Mouse (Mus musculus) stomach, postnatal 0 days (tissue): ENCODE results near the gene Plppr3. TPM values are rescaled to one million over a fixed set of nuclear protein-coding genes. Genes with fewer than 3 reads are reported as not detected.

ENCODE experiments used
- ATAC-seq: fragments of 200-750 bp; cut with Nextera tagmentation; 2 replicates; pipeline ENCODE4 v1.8.0; 2017; ENCODE audit not compliant: low FRiP score, low TSS enrichment
- DNase-seq: peaks from one replicate; pipeline ENCODE4 v3.0.0-alpha.2; 2016; ENCODE audit warnings: low spot score
- H3K27ac ChIP-seq: fragments of 300-500 bp; sonication (generic); replicated peaks from 2 replicates; pipeline ENCODE4 v1.5.1; 2014; ENCODE audit warnings: mild to moderate bottlenecking, control low read depth
- H3K27me3 ChIP-seq: fragments of 300-500 bp; sonication (generic); 2 replicates; pipeline ENCODE4 v1.6.1; 2014; ENCODE audit warnings: low read length; ENCODE audit not compliant: control insufficient read depth, insufficient read depth
- H3K36me3 ChIP-seq: fragments of 300-500 bp; sonication (generic); 2 replicates; pipeline ENCODE4 v1.6.1; 2014; ENCODE audit warnings: low read length, mixed read lengths; ENCODE audit not compliant: control insufficient read depth, insufficient read depth
- H3K4me1 ChIP-seq: fragments of 300-500 bp; sonication (generic); replicated peaks from 2 replicates; pipeline ENCODE4 v1.6.1; 2014; ENCODE audit warnings: antibody characterized with exemption; ENCODE audit not compliant: control insufficient read depth, insufficient read depth
- H3K4me2 ChIP-seq: fragments of 300-500 bp; sonication (generic); replicated peaks from 2 replicates; pipeline ENCODE4 v1.6.1; 2014; ENCODE audit warnings: low read depth, mild to moderate bottlenecking, control low read depth, moderate library complexity
- H3K4me3 ChIP-seq: fragments of 300-500 bp; sonication (generic); 2 replicates; pipeline ENCODE4 v1.5.1; 2014; ENCODE audit warnings: low read depth, low read length, control low read depth
- H3K9ac ChIP-seq: fragments of 300-500 bp; sonication (generic); 2 replicates; pipeline ENCODE4 v1.6.1; 2014; ENCODE audit warnings: mild to moderate bottlenecking, low read length, control low read depth, mixed read lengths
- H3K9me3 ChIP-seq: fragments of 300-500 bp; sonication (generic); 2 replicates; pipeline ENCODE4 v1.6.1; 2016; ENCODE audit warnings: low read length; ENCODE audit not compliant: control insufficient read depth
- CTCF ChIP-seq: IDR thresholded peaks from 2 replicates; pipeline ENCODE4 v1.5.1; 2016; ENCODE audit warnings: antibody characterized with exemption, low read depth, mild to moderate bottlenecking, moderate library complexity
- EP300 ChIP-seq: optimal IDR thresholded peaks from 2 replicates; pipeline ENCODE3; 2016; ENCODE audit warnings: antibody characterized with exemption
- WGBS: fragments of 180-500 bp; shearing (Covaris S2); extraction: QIAGEN DNeasy Blood & Tissue Kit; methylation state at CpG from one replicate; pipeline ENCODE4 v1.1.7; 2014; 5-methylcytosine and 5-hydroxymethylcytosine counted together
- polyA plus RNA-seq: library from polyadenylated mRNA; unstranded; fragments of >200 nt; fragmentation: Nextera tagmentation; extraction: Ambion mirVana; gene quantifications from 2 replicates; pipeline ENCODE4 v1.2.1, GENCODE M21; 2015

The Plppr3 gene
- polyA plus RNA-seq, 1 experiment from 2014 or later, result 5.5 TPM

- ATAC-seq (no peak), DNase-seq (no peak)
- Histone ChIP-seq H3K9ac (no peak overlapping the region; the same call in 1 of the 2 replicates), H3K4me1 (no peaks in the 10 kb centered on the region; the same call in none of the 2 replicates), H3K27me3 (no peaks in the 10 kb centered on the region), H3K4me2 (no peak overlapping the region), H3K9me3 (no peaks in the 10 kb centered on the region), H3K36me3 (no peaks in the 10 kb centered on the region), H3K27ac (no peak overlapping the region), H3K4me3 (no peak overlapping the region)
- no peak for TF ChIP-seq EP300
- no peak for TF ChIP-seq CTCF
- WGBS, result 46% methylated on average over 3 of the region's 4 CpGs
Measured at GRCm38 (mm10) chr10:79884446-79884845, 10.0 kb upstream of the Plppr3 start.

DNA sequence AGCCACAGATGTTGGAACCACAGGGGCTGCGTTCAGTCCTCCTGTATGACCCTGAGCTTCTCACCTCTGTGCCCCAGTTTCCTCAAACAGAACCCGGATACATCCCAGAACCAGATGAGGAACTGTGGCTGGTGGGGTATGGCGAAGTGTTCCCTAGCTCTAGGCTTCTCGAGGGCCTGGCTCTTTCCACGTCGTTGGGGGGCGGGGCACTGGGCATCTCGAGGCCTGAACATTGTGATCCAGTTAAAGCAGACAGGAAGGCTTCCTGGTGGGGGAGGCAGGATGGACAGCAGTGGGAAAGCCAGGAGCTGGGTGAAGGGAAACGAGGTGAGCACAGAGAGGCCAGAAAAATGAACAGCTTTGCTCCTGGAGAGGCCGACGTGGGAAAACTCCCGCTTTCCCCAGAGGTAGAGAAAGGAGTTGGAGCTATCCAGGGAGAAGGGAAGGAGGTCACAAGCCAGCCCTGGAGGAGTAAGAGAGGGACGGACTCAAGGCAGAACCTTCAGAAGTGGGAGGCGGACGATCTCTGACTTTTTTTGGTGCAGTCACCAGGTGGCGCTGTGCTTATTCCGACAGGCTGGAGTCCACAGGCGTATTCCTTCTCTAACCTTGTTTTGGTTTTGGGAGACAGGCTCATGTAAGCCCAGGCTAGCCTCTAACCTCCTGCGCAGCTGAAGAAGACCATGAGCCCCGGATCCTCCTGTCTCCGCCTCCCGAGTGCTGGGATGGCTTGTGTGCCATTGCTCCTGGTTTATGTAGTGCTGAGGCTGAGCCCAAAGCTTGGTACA lies 9.1 kb upstream of the Plppr3 start:
- ATAC-seq, result peak; percentile 53
- no peak overlapping the region for H3K9ac ChIP-seq

GRCm38 (mm10) chr10:79881981-79882380 lies 7.5 kb upstream of the Plppr3 start:
- Histone ChIP-seq H3K4me1 (no peaks in the 10 kb centered on the region; the same call in none of the 2 replicates), H3K9me3 (no peaks in the 10 kb centered on the region), H3K4me3 (no peak overlapping the region), H3K27me3 (no peaks in the 10 kb centered on the region), H3K9ac (0 out of 2 replicates have a peak overlapping the region, but pooled peaks have one; percentile 18), H3K4me2 (peak overlapping the region; percentile 27; the same call in 1 of the 2 replicates), H3K36me3 (no peaks in the 10 kb centered on the region), H3K27ac (no peak overlapping the region)
- DNase-seq (no peak), ATAC-seq (peak; percentile 36)
- TF ChIP-seq EP300 (no peak), CTCF (no peak)
- WGBS, result 9% methylated on average over 21 of the region's 22 CpGs

More for the DNA sequence above, 9.1 kb upstream of the Plppr3 start:
- Histone ChIP-seq H3K9me3 (no peaks in the 10 kb centered on the region), H3K36me3 (no peaks in the 10 kb centered on the region), H3K4me2 (no peak overlapping the region), H3K4me3 (no peak overlapping the region), H3K27ac (no peak overlapping the region), H3K27me3 (no peaks in the 10 kb centered on the region), H3K4me1 (no peaks in the 10 kb centered on the region; the same call in none of the 2 replicates)
- 23% methylated on average over 22 of the region's 22 CpGs for WGBS
- TF ChIP-seq CTCF (peak; percentile 83), EP300 (no peak)
- DNase-seq, result peak; percentile 84

DNA sequence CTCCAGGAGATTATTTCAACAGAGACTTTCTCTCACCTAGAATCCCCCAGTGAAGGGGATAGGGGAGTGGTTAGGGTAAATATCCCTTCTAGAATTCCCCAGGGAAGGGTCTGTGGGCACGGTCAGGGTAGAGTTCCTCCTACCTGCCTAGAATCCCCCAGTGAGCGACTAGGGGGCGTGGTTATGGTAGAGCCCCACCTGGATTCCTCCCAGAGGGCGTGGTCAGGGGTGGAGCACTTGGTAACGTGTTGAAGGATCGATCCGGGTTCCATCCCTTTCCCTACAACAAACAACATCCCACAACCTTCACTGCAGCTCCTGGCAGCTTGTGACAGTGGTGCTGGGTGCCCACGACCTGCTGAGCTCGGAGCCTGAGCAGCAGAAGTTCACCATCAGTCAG lies 6.3 kb upstream of the Plppr3 start:
- TF ChIP-seq CTCF (no peak), EP300 (no peak)
- H3K4me1 ChIP-seq, result no peaks in the 10 kb centered on the region; the same call in none of the 2 replicates
- ATAC-seq (no peak), DNase-seq (peak; percentile 69)
- no peak overlapping the region for H3K9ac ChIP-seq
- H3K36me3 ChIP-seq, result no peaks in the 10 kb centered on the region
- H3K27me3 ChIP-seq, result no peaks in the 10 kb centered on the region
- no peak overlapping the region; the same call in 1 of the 2 replicates for H3K4me2 ChIP-seq
- H3K27ac ChIP-seq, result no peak overlapping the region
- H3K4me3 ChIP-seq, result no peak overlapping the region
- no peaks in the 10 kb centered on the region for H3K9me3 ChIP-seq
- 19% methylated on average over 9 of the region's 9 CpGs for WGBS

GRCm38 (mm10) chr10:79879527-79879926 lies 5.1 kb upstream of the Plppr3 start:
- Histone ChIP-seq H3K4me2 (no peak overlapping the region), H3K27ac (no peak overlapping the region), H3K9me3 (no peaks in the 10 kb centered on the region), H3K4me3 (no peak overlapping the region), H3K4me1 (no peaks in the 10 kb centered on the region; the same call in none of the 2 replicates), H3K27me3 (no peaks in the 10 kb centered on the region), H3K36me3 (no peaks in the 10 kb centered on the region), H3K9ac (no peak overlapping the region)
- ATAC-seq (no peak), DNase-seq (no peak)
- TF ChIP-seq CTCF, result no peak
- no peak for TF ChIP-seq EP300
- 40% methylated on average over 3 of the region's 3 CpGs for WGBS

- DNase-seq (no peak), ATAC-seq (no peak)
- no peaks in the 10 kb centered on the region for H3K36me3 ChIP-seq
- H3K4me3 ChIP-seq, result no peak overlapping the region
- WGBS, result 50% methylated on average over 12 of the region's 12 CpGs
- no peaks in the 10 kb centered on the region; the same call in 1 of the 2 replicates for H3K4me1 ChIP-seq
- H3K9ac ChIP-seq, result no peak overlapping the region
- no peaks in the 10 kb centered on the region for H3K9me3 ChIP-seq
- no peak for TF ChIP-seq CTCF
- no peak for TF ChIP-seq EP300
- no peak overlapping the region for H3K4me2 ChIP-seq
- H3K27ac ChIP-seq, result no peak overlapping the region
- H3K27me3 ChIP-seq, result no peaks in the 10 kb centered on the region
Measured at GRCm38 (mm10) chr10:79877757-79878156, 3.3 kb upstream of the Plppr3 start.
